21 mouse cellular contexts compared by ENCODE assay signal in genomic region chr13:23849299-23849698, GRCm38 (mm10). TPM values are rescaled to one million over a fixed set of nuclear protein-coding genes. Genes with fewer than 3 reads are reported as not detected.
"Had no signal": no experiment of that assay in that cellular context is flagged by ENCODE, and none has a peak within 500 bp of the region (broad histone marks: within the 10 kb centered on the region; RNA-seq: fewer than 3 reads in every experiment).

No protein-coding gene starts in this region.

- H3K36me3 ChIP-seq: limb, embryonic 12.5 days; liver, embryonic 12.5 days; midbrain, embryonic 13.5 days; stomach, embryonic 15.5 days had no signal

- H3K4me1 ChIP-seq: liver, embryonic 12.5 days; midbrain, embryonic 13.5 days; stomach, embryonic 15.5 days had no signal

- H3K9me3 ChIP-seq: limb, embryonic 12.5 days; liver, embryonic 12.5 days; midbrain, embryonic 13.5 days; stomach, embryonic 15.5 days had no signal

- H3K4me3 ChIP-seq: layer of hippocampus, adult 2 months; limb, embryonic 12.5 days; liver, embryonic 12.5 days; midbrain, embryonic 13.5 days; stomach, embryonic 15.5 days had no signal

- H3K4me2 ChIP-seq: limb, embryonic 12.5 days; liver, embryonic 12.5 days; midbrain, embryonic 13.5 days; stomach, embryonic 15.5 days had no signal

- DNase-seq: kidney, adult 8-10 months; kidney, postnatal 10 days; kidney, postnatal 4 days; lung, adult 2 months; lung, postnatal 36 days; thymus, postnatal 36 days had no signal

- H3K9ac ChIP-seq: limb, embryonic 12.5 days; liver, embryonic 12.5 days; midbrain, embryonic 13.5 days; stomach, embryonic 15.5 days had no signal

- H3K27ac ChIP-seq: layer of hippocampus, adult 2 months; limb, embryonic 12.5 days; liver, embryonic 12.5 days; midbrain, embryonic 13.5 days; stomach, embryonic 15.5 days had no signal

- H3K27me3 ChIP-seq: limb, embryonic 12.5 days; midbrain, embryonic 13.5 days; stomach, embryonic 15.5 days had no signal

- ATAC-seq: inflammation-experienced regulatory T-cells, adult 6 months; intestine, postnatal 0 days; liver, embryonic 12.5 days; lung, postnatal 0 days; midbrain, embryonic 13.5 days had no signal

RNA-seq across cellular contexts. Expression of gene Slc17a3, which starts 10.1 kb away (rescaled TPM):
- total RNA-seq: layer of hippocampus, adult 2 months; layer of hippocampus, postnatal 10 days; left cerebral cortex, postnatal 36 days had no signal
- polyA plus RNA-seq: inflammation-experienced regulatory T-cells, adult 6 months; limb, embryonic 12.5 days; lung, adult 2 months; lung, postnatal 0 days; midbrain, embryonic 13.5 days; midbrain, postnatal 0 days; neural tube, embryonic 14.5 days; thymus, postnatal 0 days had no signal

RNA-seq across cellular contexts. Expression of gene Slc17a1, which starts 18.3 kb away (rescaled TPM):
- total RNA-seq: layer of hippocampus, adult 2 months; layer of hippocampus, postnatal 10 days; left cerebral cortex, postnatal 36 days; megakaryocyte progenitor cell, adult 5-6 weeks; midbrain, postnatal 0 days had no signal
- polyA plus RNA-seq: inflammation-experienced regulatory T-cells, adult 6 months; limb, embryonic 12.5 days; liver, embryonic 12.5 days; lung, adult 2 months; lung, postnatal 0 days; midbrain, postnatal 0 days; neural tube, embryonic 14.5 days had no signal

RNA-seq across cellular contexts. Expression of gene Slc17a2, which starts 42.5 kb away (rescaled TPM):
- total RNA-seq: layer of hippocampus, postnatal 10 days; left cerebral cortex, postnatal 36 days; megakaryocyte progenitor cell, adult 5-6 weeks had no signal
- polyA plus RNA-seq: inflammation-experienced regulatory T-cells, adult 6 months; limb, embryonic 12.5 days; midbrain, embryonic 13.5 days; midbrain, postnatal 0 days; neural tube, embryonic 14.5 days; spleen, adult 2 months; thymus, postnatal 0 days had no signal
